Comparison of ENCODE assay signal across 8 mouse cellular contexts in genomic region chr11:102406401-102406800, GRCm38 (mm10). TPM values are rescaled to one million over a fixed set of nuclear protein-coding genes. Genes with fewer than 3 reads are reported as not detected.
A peak's percentile ranks its signal among the peaks of the same experiment; 100 is the strongest.
DNase-seq lines count a peak whose midpoint lies in the region; ATAC-seq lines count a peak whose summit lies in the region.

No protein-coding gene starts in this region.

- no peaks in the 10 kb centered on the region for H3K9me3 ChIP-seq in megakaryocyte, embryonic 14.5 days
- H3K9me3 ChIP-seq in limb, embryonic 12.5 days: no peaks in the 10 kb centered on the region
- no peaks in the 10 kb centered on the region for H3K9me3 ChIP-seq in stomach, embryonic 16.5 days (replicated peaks; ENCODE audit: control insufficient read depth, low read length)

- peak; percentile 30 for DNase-seq in adrenal gland, postnatal 10 days
- DNase-seq in adrenal gland, postnatal 4 days (ENCODE audit: low spot score in 2 of 2): no peak
- no peak for DNase-seq in embryo, embryonic 10 days (ENCODE audit: low spot score)
- no peak for DNase-seq in adrenal gland, adult 18-20 months (ENCODE audit: low spot score in 2 of 2)

- no peak for ATAC-seq in megakaryocyte, adult 5-6 weeks (ENCODE audit: poor library complexity, severe bottlenecking)
- ATAC-seq in limb, embryonic 12.5 days (ENCODE audit: insufficient number of reproducible peaks, insufficient read depth, low FRiP score, low TSS enrichment, low read depth): no peak
- no peak for ATAC-seq in stomach, embryonic 16.5 days (ENCODE audit: insufficient read depth, low FRiP score)

- H3K27me3 ChIP-seq in megakaryocyte, embryonic 14.5 days (replicated peaks): peaks cover 7% of the 10 kb centered on the region
- peaks cover 12% of the 10 kb centered on the region for H3K27me3 ChIP-seq in limb, embryonic 12.5 days
- no peaks in the 10 kb centered on the region for H3K27me3 ChIP-seq in stomach, embryonic 16.5 days (ENCODE audit: control insufficient read depth, insufficient read depth, low read length)

- H3K27ac ChIP-seq in limb, embryonic 12.5 days: peak overlapping the region; percentile 87
- H3K27ac ChIP-seq in stomach, embryonic 16.5 days (ENCODE audit: low read length): peak overlapping the region; percentile 90

- H3K4me2 ChIP-seq in limb, embryonic 12.5 days: peak overlapping the region; percentile 88
- peak overlapping the region; percentile 57 for H3K4me2 ChIP-seq in stomach, embryonic 16.5 days (ENCODE audit: low read depth, low read length)

- 11% methylated on average over 3 of the region's 3 CpGs for WGBS in limb, embryonic 12.5 days
- 11% methylated on average over 3 of the region's 3 CpGs for WGBS in stomach, embryonic 16.5 days

- peak overlapping the region; percentile 96 for H3K4me3 ChIP-seq in megakaryocyte, embryonic 14.5 days (replicated peaks)
- H3K4me3 ChIP-seq in limb, embryonic 12.5 days (replicated peaks): peak overlapping the region; percentile 79
- peak overlapping the region; percentile 93 for H3K4me3 ChIP-seq in stomach, embryonic 16.5 days (replicated peaks; ENCODE audit: low read length)

- peaks cover 59% of the 10 kb centered on the region for H3K4me1 ChIP-seq in megakaryocyte, embryonic 14.5 days
- peaks cover 14% of the 10 kb centered on the region for H3K4me1 ChIP-seq in limb, embryonic 12.5 days (replicated peaks)
- H3K4me1 ChIP-seq in stomach, embryonic 16.5 days (ENCODE audit: control insufficient read depth, insufficient read depth, low read length): peaks cover 27% of the 10 kb centered on the region

- peak overlapping the region; percentile 84 for H3K9ac ChIP-seq in limb, embryonic 12.5 days (replicated peaks)
- peak overlapping the region; percentile 90 for H3K9ac ChIP-seq in stomach, embryonic 16.5 days (ENCODE audit: low read length)

- peaks cover 37% of the 10 kb centered on the region for H3K36me3 ChIP-seq in megakaryocyte, embryonic 14.5 days (replicated peaks; ENCODE audit: low read length)
- H3K36me3 ChIP-seq in limb, embryonic 12.5 days: peaks cover 37% of the 10 kb centered on the region
- peaks cover 14% of the 10 kb centered on the region for H3K36me3 ChIP-seq in stomach, embryonic 16.5 days (ENCODE audit: control insufficient read depth, insufficient read depth, low read length)

RNA-seq across cellular contexts. Expression of gene Slc25a39, which starts 1.3 kb away (rescaled TPM):
- total RNA-seq in adrenal gland, postnatal 10 days (2021): 100 to 1,000 TPM; 327 to 377 TPM
- 100 to 1,000 TPM; 254 to 261 TPM for total RNA-seq in adrenal gland, postnatal 4 days (2021)
- 164 and 165 TPM in 2 replicates for polyA plus RNA-seq in megakaryocyte, embryonic 14.5 days (2012; ENCODE audit: insufficient read depth, low replicate concordance)
- total RNA-seq in megakaryocyte, adult 5-6 weeks (2015): 41.5 and 47.5 TPM in 2 replicates
- 20.5 and 22.8 TPM in 2 replicates for total RNA-seq in megakaryocyte, adult 5-6 weeks (2017)
- polyA plus RNA-seq in limb, embryonic 12.5 days (2016; fragmentation: Nextera tagmentation; extraction: Ambion mirVana): 164 and 174 TPM in 2 replicates
- 239 and 243 TPM in 2 replicates for polyA plus RNA-seq in stomach, embryonic 16.5 days (2015; fragmentation: Nextera tagmentation; extraction: Ambion mirVana)
- 100 to 1,000 TPM; 461 to 466 TPM for total RNA-seq in adrenal gland, adult 18-20 months (2021)

RNA-seq across cellular contexts. Expression of gene Rundc3a, which starts 13.2 kb away (rescaled TPM):
- 10 to 100 TPM; 21.2 to 34.3 TPM for total RNA-seq in adrenal gland, postnatal 10 days (2021)
- 10 to 100 TPM; 59.3 to 61.2 TPM for total RNA-seq in adrenal gland, postnatal 4 days (2021)
- 3.8 and 6.6 TPM in 2 replicates for polyA plus RNA-seq in megakaryocyte, embryonic 14.5 days (2012; ENCODE audit: insufficient read depth, low replicate concordance)
- total RNA-seq in megakaryocyte, adult 5-6 weeks (2015): not detected in 2 replicates
- total RNA-seq in megakaryocyte, adult 5-6 weeks (2017): not detected in 2 replicates
- 1.7 and 2.3 TPM in 2 replicates for polyA plus RNA-seq in limb, embryonic 12.5 days (2016; fragmentation: Nextera tagmentation; extraction: Ambion mirVana)
- polyA plus RNA-seq in stomach, embryonic 16.5 days (2015; fragmentation: Nextera tagmentation; extraction: Ambion mirVana): 6.8 and 7.6 TPM in 2 replicates
- total RNA-seq in adrenal gland, adult 18-20 months (2021): 10 to 100 TPM; 40.0 to 45.9 TPM

RNA-seq across cellular contexts. Expression of gene Grn, which starts 23.7 kb away (rescaled TPM):
- 100 to 1,000 TPM; 161 to 189 TPM for total RNA-seq in adrenal gland, postnatal 10 days (2021)
- total RNA-seq in adrenal gland, postnatal 4 days (2021): 100 to 1,000 TPM; 170 to 175 TPM
- polyA plus RNA-seq in megakaryocyte, embryonic 14.5 days (2012; ENCODE audit: insufficient read depth, low replicate concordance): 44.1 and 152 TPM in 2 replicates
- 509 and 566 TPM in 2 replicates for total RNA-seq in megakaryocyte, adult 5-6 weeks (2015)
- total RNA-seq in megakaryocyte, adult 5-6 weeks (2017): 201 and 225 TPM in 2 replicates
- 101 and 106 TPM in 2 replicates for polyA plus RNA-seq in limb, embryonic 12.5 days (2016; fragmentation: Nextera tagmentation; extraction: Ambion mirVana)
- 187 and 207 TPM in 2 replicates for polyA plus RNA-seq in stomach, embryonic 16.5 days (2015; fragmentation: Nextera tagmentation; extraction: Ambion mirVana)
- total RNA-seq in adrenal gland, adult 18-20 months (2021): 100 to 1,000 TPM; 156 to 181 TPM

RNA-seq across cellular contexts. Expression of gene Slc4a1, which starts 40.4 kb away (rescaled TPM):
- 10 to 100 TPM; 26.6 to 64.2 TPM for total RNA-seq in adrenal gland, postnatal 10 days (2021)
- total RNA-seq in adrenal gland, postnatal 4 days (2021): 100 to 1,000 TPM in 1 of 2 experiments, 10 to 100 TPM in 1; 75.5 to 140 TPM
- 0.13 and 2.8 TPM in 2 replicates for polyA plus RNA-seq in megakaryocyte, embryonic 14.5 days (2012; ENCODE audit: insufficient read depth, low replicate concordance)
- total RNA-seq in megakaryocyte, adult 5-6 weeks (2015): 3.3 and 8.2 TPM in 2 replicates
- 3.3 and 7.2 TPM in 2 replicates for total RNA-seq in megakaryocyte, adult 5-6 weeks (2017)
- polyA plus RNA-seq in limb, embryonic 12.5 days (2016; fragmentation: Nextera tagmentation; extraction: Ambion mirVana): 22.6 and 25.0 TPM in 2 replicates
- polyA plus RNA-seq in stomach, embryonic 16.5 days (2015; fragmentation: Nextera tagmentation; extraction: Ambion mirVana): 38.9 and 47.2 TPM in 2 replicates
- total RNA-seq in adrenal gland, adult 18-20 months (2021): under 1 TPM; 0.23 to 0.80 TPM

RNA-seq across cellular contexts. Expression of gene Fam171a2, which starts 41.1 kb away (rescaled TPM):
- total RNA-seq in adrenal gland, postnatal 10 days (2021): 10 to 100 TPM; 12.3 to 15.3 TPM
- 10 to 100 TPM; 22.5 to 22.9 TPM for total RNA-seq in adrenal gland, postnatal 4 days (2021)
- polyA plus RNA-seq in megakaryocyte, embryonic 14.5 days (2012; ENCODE audit: insufficient read depth, low replicate concordance): 1.7 and 1.8 TPM in 2 replicates
- total RNA-seq in megakaryocyte, adult 5-6 weeks (2015): 0.09 TPM in 1 of 2 replicates, not detected in the other
- total RNA-seq in megakaryocyte, adult 5-6 weeks (2017): not detected in 2 replicates
- polyA plus RNA-seq in limb, embryonic 12.5 days (2016; fragmentation: Nextera tagmentation; extraction: Ambion mirVana): 9.7 and 10.7 TPM in 2 replicates
- 2.5 and 3.3 TPM in 2 replicates for polyA plus RNA-seq in stomach, embryonic 16.5 days (2015; fragmentation: Nextera tagmentation; extraction: Ambion mirVana)
- total RNA-seq in adrenal gland, adult 18-20 months (2021): 1 to 10 TPM; 3.4 to 3.5 TPM

Comparison
In these comparisons a context has a peak if more than half of its experiments do, and no peak if none do; other contexts are left out.
1. RNA of gene Slc25a39, which starts 1.3 kb away (total RNA-seq): 461 to 466 TPM in adrenal gland, adult 18-20 months, 327 to 377 TPM in adrenal gland, postnatal 10 days and 254 to 261 TPM in adrenal gland, postnatal 4 days; 20.5 to 47.5 TPM in megakaryocyte, adult 5-6 weeks; every median in the first group is over 4 times any median in the second.
2. RNA of gene Rundc3a, which starts 13.2 kb away (total RNA-seq): 59.3 to 61.2 TPM in adrenal gland, postnatal 4 days, 40.0 to 45.9 TPM in adrenal gland, adult 18-20 months and 21.2 to 34.3 TPM in adrenal gland, postnatal 10 days; not detected in megakaryocyte, adult 5-6 weeks; every median in the first group is over 10 times any median in the second.
3. Peak in every context shown above with its lines, with median percentiles within 50 percentile points of each other: H3K4me3 ChIP-seq.